Mouse (Mus musculus): ENCODE measurements around the gene Lmx1b. TPM values are rescaled to one million over a fixed set of nuclear protein-coding genes. Genes with fewer than 3 reads are reported as not detected.

The Lmx1b gene
- polyA plus RNA-seq, 1 experiment from 2014 or later: 8.7 TPM

DNA sequence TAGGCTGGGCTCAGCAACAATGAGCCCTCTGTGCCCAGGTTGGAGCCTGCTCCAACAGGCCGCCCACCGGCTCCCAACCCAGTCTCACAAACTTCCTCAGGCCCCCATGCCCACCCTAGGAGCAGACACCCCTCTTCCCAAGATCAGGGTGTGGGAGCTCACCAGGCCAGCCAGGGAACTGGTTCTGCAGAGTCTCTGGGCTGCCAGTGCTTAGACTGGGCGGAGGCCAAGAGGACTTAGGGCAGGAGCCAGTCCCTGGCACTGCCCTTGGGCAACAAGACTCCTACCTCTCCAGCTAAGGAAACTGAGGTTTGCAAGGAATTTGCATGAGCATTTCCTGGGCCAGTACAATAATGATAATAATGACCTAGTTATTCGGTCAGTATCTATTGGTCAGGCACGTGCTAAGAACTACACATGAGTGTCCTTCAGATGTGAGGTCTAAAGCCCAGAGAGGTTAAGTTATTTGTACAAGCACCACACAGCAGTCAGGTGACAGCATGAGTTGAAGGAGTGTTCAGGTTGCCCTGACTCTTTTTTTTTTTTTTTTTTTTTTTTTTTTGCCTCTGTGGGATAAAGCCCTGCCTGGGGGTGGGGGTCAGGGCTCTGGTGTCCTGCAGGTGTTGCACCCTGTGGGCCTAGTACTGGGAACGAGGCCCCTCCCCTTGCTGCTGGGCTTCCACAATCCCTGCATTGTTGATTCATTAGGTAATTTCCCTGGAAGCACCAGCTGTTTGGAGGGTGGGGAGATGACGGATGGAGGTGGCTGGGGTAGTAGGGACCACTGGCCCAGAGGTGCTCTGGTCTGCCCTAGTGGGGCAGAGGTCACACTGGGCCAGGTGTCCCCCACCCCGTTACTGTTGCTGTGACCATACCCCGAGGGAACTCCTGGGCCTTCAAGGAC lies 45.9 kb downstream of the Lmx1b start:
- no peak overlapping the region for H3K9ac ChIP-seq

DNA sequence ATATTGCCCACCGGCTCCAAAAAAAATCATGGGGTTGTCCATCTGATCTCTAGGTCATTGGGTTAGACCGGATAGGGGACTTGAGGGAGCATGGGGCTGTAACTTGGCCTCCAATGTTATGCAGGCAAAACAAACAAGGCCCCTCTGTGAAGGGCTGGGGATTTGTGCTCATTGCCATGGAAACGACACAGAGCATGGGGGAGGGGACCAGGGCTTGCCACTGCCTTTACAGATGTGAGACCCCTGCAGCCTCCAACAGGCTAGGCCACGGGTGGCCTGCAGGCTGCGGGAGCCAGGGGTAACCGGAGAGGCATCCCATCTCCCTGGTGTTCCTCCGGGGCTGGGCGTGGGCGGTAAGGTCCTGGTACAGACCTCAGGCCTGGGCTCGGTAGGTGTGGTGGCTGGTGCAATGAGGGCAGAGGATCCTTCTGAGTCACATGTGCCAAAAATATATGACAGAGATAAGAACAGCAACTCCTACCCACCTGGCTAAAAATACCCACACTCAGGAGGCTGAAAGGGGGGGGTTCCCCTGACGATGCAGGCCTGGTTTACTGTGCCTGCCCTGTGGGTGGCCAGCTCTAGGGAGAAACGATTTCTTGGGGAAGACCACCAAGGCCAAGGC lies 47.3 kb downstream of the Lmx1b start:
- Histone ChIP-seq H3K4me1 (replicated peaks; ENCODE audit: control insufficient read depth, insufficient read depth, low read length) (peaks cover 34% of the 10 kb centered on the region), H3K9ac (0 out of 2 replicates have a peak overlapping the region, but pooled peaks have one; percentile 33), H3K9me3 (ENCODE audit: control insufficient read depth, low read length) (no peaks in the 10 kb centered on the region), H3K27ac (peak overlapping the region; percentile 48), H3K36me3 (replicated peaks; ENCODE audit: control insufficient read depth, insufficient read depth) (no peaks in the 10 kb centered on the region), H3K27me3 (ENCODE audit: control insufficient read depth, insufficient read depth, low read length) (0 out of 2 replicates have a peak, but pooled peaks cover 1% of the 10 kb centered on the region), H3K4me3 (replicated peaks; ENCODE audit: low read length) (no peak overlapping the region), H3K4me2 (replicated peaks) (no peak overlapping the region; the same call in 1 of the 2 replicates)
- peak; percentile 9; the same call in 1 of the 2 replicates for ATAC-seq (ENCODE audit: low FRiP score)
- DNase-seq (ENCODE audit: low spot score): peak; percentile 62
- 2% methylated on average over 12 of the region's 12 CpGs for WGBS

More for the DNA sequence above, 45.9 kb downstream of the Lmx1b start:
- Histone ChIP-seq H3K4me2 (replicated peaks) (no peak overlapping the region), H3K27ac (0 out of 2 replicates have a peak overlapping the region, but pooled peaks have one; percentile 6), H3K9me3 (ENCODE audit: control insufficient read depth, low read length) (no peaks in the 10 kb centered on the region), H3K4me1 (replicated peaks; ENCODE audit: control insufficient read depth, insufficient read depth, low read length) (peaks cover 41% of the 10 kb centered on the region), H3K27me3 (ENCODE audit: control insufficient read depth, insufficient read depth, low read length) (peaks cover 3% of the 10 kb centered on the region), H3K4me3 (replicated peaks; ENCODE audit: low read length) (no peak overlapping the region), H3K36me3 (replicated peaks; ENCODE audit: control insufficient read depth, insufficient read depth) (no peaks in the 10 kb centered on the region)
- WGBS: 53% methylated on average over 9 of the region's 9 CpGs
- DNase-seq (ENCODE audit: low spot score): no peak
- no peak for ATAC-seq (ENCODE audit: low FRiP score)

DNA sequence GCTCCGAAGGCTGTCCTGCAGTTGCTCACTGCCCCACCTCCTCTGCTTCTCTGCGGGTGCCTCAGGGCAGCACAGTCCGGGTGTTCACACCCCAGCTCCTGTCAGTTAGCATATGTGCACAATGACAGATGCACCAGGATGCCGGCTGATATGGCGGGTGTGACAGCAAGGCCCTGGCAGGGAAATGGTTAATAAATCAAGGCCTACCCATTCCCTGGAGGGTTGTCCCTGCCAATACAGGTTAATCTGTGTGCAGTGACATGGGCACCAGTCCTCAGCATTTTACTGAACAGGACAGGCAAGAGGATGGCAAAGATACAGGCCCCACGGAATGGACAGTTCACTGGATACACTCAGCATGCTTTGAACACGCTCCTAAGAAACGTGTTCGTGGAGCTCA lies 51.0 kb downstream of the Lmx1b start:
- Histone ChIP-seq H3K27ac (no peak overlapping the region), H3K4me1 (replicated peaks; ENCODE audit: control insufficient read depth, insufficient read depth, low read length) (peaks cover 41% of the 10 kb centered on the region), H3K9ac (no peak overlapping the region), H3K4me3 (replicated peaks; ENCODE audit: low read length) (no peak overlapping the region), H3K27me3 (ENCODE audit: control insufficient read depth, insufficient read depth, low read length) (peaks cover 16% of the 10 kb centered on the region), H3K36me3 (replicated peaks; ENCODE audit: control insufficient read depth, insufficient read depth) (no peaks in the 10 kb centered on the region), H3K4me2 (replicated peaks) (no peak overlapping the region), H3K9me3 (ENCODE audit: control insufficient read depth, low read length) (no peaks in the 10 kb centered on the region)
- 43% methylated on average over 9 of the region's 9 CpGs for WGBS
- DNase-seq (ENCODE audit: low spot score) (no peak), ATAC-seq (ENCODE audit: low FRiP score) (no peak)

DNA sequence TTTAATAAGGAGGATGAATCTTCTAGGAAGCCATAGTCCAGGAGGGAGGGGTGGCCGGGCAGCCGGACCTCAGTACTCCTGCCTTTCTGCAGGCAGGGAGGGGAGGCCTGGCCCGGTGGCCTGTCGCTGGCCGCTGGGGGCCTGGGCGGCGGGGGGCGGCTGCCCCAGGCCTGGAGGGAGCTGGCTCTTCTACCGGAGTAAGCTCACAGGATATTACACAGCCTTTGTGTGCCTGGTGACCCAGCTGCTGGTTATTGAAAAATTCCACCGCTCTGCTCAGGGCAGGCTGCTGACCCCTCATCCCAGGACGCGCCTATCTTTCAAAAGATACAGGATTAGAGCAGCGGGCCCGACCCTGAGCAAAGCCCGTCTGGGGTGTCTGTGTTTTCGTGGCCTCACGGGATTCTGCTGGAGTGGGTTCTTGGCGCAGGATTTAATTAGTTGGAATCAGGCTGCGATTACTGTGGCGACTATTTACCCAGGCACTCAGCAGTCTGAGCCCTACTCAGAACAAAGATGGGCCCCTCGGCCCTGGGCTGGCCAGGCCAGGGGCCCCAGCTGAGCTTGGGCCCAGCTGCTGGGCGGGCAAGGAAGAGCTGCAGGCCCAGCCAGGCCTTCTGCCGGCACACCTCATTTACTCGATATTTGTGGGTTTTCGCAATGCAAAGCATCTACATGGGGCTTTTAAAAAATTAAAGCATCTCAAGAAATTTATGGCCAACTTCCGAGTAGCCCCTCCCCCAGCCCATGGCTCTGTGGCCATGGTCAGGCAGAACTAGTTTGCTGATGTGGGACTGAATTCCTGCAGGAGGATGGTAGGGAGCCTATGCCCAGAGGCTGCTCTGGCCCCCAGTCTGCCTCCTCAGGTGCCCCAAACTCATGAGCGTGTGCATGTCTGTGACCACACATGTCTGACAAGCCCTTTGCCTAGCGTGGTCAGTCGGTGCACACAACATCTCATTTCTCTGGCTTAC lies 55.1 kb downstream of the Lmx1b start:
- ATAC-seq (ENCODE audit: low FRiP score): peak; percentile 9; the same call in 1 of the 2 replicates
- 0 out of 2 replicates have a peak overlapping the region, but pooled peaks have one; percentile 3 for H3K4me2 ChIP-seq (replicated peaks)
- peak overlapping the region; percentile 2; the same call in 1 of the 2 replicates for H3K9ac ChIP-seq
- no peak for DNase-seq (ENCODE audit: low spot score)
- 19% methylated on average over 29 of the region's 29 CpGs for WGBS
- peaks cover 48% of the 10 kb centered on the region for H3K4me1 ChIP-seq (replicated peaks; ENCODE audit: control insufficient read depth, insufficient read depth, low read length)
- no peak overlapping the region for H3K4me3 ChIP-seq (replicated peaks; ENCODE audit: low read length)
- H3K36me3 ChIP-seq (replicated peaks; ENCODE audit: control insufficient read depth, insufficient read depth): no peaks in the 10 kb centered on the region
- peak overlapping the region; percentile 68 for H3K27ac ChIP-seq
- H3K9me3 ChIP-seq (ENCODE audit: control insufficient read depth, low read length): no peaks in the 10 kb centered on the region
- H3K27me3 ChIP-seq (ENCODE audit: control insufficient read depth, insufficient read depth, low read length): peaks cover 50% of the 10 kb centered on the region

DNA sequence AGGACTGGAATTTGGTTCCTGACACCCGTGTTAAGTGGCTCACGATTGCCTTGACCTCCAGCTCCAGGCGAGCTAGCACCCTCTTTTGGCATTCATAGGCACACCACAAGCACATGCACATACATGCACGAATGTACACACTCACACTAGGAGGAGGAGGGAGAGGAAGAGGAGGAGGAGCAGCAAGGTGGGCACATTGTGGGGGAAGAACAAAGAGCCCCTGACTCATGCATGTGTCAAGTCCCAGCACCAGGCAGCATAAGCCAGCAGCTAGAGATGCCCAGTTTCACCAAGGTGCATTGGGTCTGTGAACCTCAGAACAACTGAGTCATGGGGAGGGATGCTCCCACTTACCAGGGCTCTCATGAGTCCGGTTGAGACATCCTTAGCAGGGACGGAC lies 56.5 kb downstream of the Lmx1b start:
- H3K27ac ChIP-seq: peak overlapping the region; percentile 68
- no peak overlapping the region for H3K4me2 ChIP-seq (replicated peaks)
- no peak for DNase-seq (ENCODE audit: low spot score)
- H3K36me3 ChIP-seq (replicated peaks; ENCODE audit: control insufficient read depth, insufficient read depth): no peaks in the 10 kb centered on the region
- no peak for ATAC-seq (ENCODE audit: low FRiP score)
- 17% methylated on average over 6 of the region's 6 CpGs for WGBS
- H3K9me3 ChIP-seq (ENCODE audit: control insufficient read depth, low read length): no peaks in the 10 kb centered on the region
- H3K4me3 ChIP-seq (replicated peaks; ENCODE audit: low read length): no peak overlapping the region
- H3K9ac ChIP-seq: no peak overlapping the region
- H3K4me1 ChIP-seq (replicated peaks; ENCODE audit: control insufficient read depth, insufficient read depth, low read length): peaks cover 57% of the 10 kb centered on the region
- peaks cover 64% of the 10 kb centered on the region for H3K27me3 ChIP-seq (ENCODE audit: control insufficient read depth, insufficient read depth, low read length)

DNA sequence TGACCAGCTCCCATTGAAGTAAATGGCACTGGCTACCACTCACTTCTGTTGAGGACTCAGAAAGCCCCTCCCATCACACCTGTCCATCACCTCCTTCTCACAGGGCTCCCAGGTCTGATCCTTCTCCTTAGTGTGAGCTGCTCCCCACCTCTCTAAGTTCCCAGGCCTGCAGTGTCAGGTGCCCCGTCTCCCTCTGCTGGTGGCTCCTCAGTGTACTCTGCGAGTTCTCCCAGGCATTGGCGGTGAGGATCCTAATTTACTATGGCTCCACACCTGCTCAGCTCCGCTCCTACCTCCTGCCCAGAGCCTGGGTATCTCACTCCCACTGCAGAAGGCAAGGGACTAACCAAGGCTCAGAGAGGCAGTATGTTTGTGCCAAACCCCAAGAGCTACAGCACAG lies 57.0 kb downstream of the Lmx1b start:
- DNase-seq (ENCODE audit: low spot score) (no peak), ATAC-seq (ENCODE audit: low FRiP score) (no peak)
- Histone ChIP-seq H3K9ac (no peak overlapping the region), H3K27ac (peak overlapping the region; percentile 68; the same call in 1 of the 2 replicates), H3K27me3 (ENCODE audit: control insufficient read depth, insufficient read depth, low read length) (peaks cover 69% of the 10 kb centered on the region), H3K4me3 (replicated peaks; ENCODE audit: low read length) (no peak overlapping the region), H3K4me1 (replicated peaks; ENCODE audit: control insufficient read depth, insufficient read depth, low read length) (peaks cover 57% of the 10 kb centered on the region), H3K36me3 (replicated peaks; ENCODE audit: control insufficient read depth, insufficient read depth) (no peaks in the 10 kb centered on the region), H3K9me3 (ENCODE audit: control insufficient read depth, low read length) (no peaks in the 10 kb centered on the region), H3K4me2 (replicated peaks) (no peak overlapping the region)
- 12% methylated on average over 4 of the region's 4 CpGs for WGBS

DNA sequence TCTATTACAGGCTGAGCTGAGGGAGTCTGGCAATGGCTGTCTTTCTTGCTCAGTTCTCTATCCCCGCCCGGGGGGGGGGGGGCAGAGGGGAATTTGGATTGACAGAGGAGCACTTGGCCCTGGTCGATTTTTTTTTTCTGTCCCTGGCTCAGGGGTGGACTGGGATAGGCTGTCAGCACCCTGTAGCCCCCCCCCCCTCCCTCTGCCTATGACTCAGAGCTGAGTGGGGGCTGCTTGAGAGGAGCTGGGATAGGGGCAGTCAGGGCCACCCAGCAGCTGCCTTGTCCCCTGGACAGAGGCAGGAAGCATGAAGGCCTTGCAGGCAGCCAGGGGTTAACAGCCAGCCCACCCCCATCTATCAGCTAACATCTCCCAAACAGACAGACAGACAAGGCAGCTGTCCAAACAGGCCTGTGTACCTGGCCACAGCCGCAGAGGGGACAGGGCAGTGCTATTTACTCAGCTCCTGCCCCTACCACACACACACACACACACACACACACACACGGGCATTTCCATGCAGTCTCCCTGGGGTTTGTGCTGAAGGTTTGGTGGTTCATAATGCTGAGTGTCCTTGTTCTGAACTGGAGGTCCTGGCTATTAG lies 57.8 kb downstream of the Lmx1b start:
- Histone ChIP-seq H3K9me3 (ENCODE audit: control insufficient read depth, low read length) (no peaks in the 10 kb centered on the region), H3K27ac (peak overlapping the region; percentile 81), H3K36me3 (replicated peaks; ENCODE audit: control insufficient read depth, insufficient read depth) (no peaks in the 10 kb centered on the region), H3K4me2 (replicated peaks) (no peak overlapping the region), H3K4me3 (replicated peaks; ENCODE audit: low read length) (no peak overlapping the region), H3K4me1 (replicated peaks; ENCODE audit: control insufficient read depth, insufficient read depth, low read length) (peaks cover 57% of the 10 kb centered on the region), H3K27me3 (ENCODE audit: control insufficient read depth, insufficient read depth, low read length) (peaks cover 73% of the 10 kb centered on the region), H3K9ac (no peak overlapping the region)
- no peak for DNase-seq (ENCODE audit: low spot score)
- no peak for ATAC-seq (ENCODE audit: low FRiP score)
- WGBS: 2% methylated on average over 5 of the region's 5 CpGs

DNA sequence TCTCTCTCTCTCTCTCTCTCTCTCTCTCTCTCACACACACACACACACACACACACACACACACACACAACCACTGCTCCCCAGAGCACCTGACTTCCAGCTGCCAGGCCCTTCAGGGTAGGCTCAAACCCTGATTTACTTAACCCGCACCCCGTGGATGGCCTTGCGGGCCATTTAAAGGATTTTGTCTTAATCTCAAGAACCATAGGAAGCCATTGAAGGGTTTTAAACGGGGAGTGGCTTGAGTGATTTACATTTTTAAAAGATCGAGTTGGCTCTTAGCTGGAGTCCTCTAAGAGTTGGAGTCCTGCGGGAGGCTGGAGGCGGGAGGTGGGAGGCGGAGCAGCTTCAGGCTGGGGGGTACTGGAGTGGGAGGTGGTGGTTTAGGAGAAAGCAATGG lies 58.4 kb downstream of the Lmx1b start:
- DNase-seq (ENCODE audit: low spot score): no peak
- Histone ChIP-seq H3K4me3 (replicated peaks; ENCODE audit: low read length) (no peak overlapping the region), H3K9ac (no peak overlapping the region), H3K4me2 (replicated peaks) (no peak overlapping the region), H3K27me3 (ENCODE audit: control insufficient read depth, insufficient read depth, low read length) (peaks cover 80% of the 10 kb centered on the region), H3K27ac (peak overlapping the region; percentile 81), H3K4me1 (replicated peaks; ENCODE audit: control insufficient read depth, insufficient read depth, low read length) (peaks cover 57% of the 10 kb centered on the region), H3K36me3 (replicated peaks; ENCODE audit: control insufficient read depth, insufficient read depth) (no peaks in the 10 kb centered on the region), H3K9me3 (ENCODE audit: control insufficient read depth, low read length) (no peaks in the 10 kb centered on the region)
- under 1% methylated on average over 8 of the region's 8 CpGs for WGBS
- no peak for ATAC-seq (ENCODE audit: low FRiP score)

Data from hindbrain, embryonic 14.5 days (tissue).